Mouse (Mus musculus) thymus, postnatal 10 days (tissue): Measurements from ENCODE around the gene Gipc3.

Experiments used
- DNase-seq, 2 experiments: peaks; one replicate each; pipeline ENCODE4 v3.0.0; 2021; ENCODE audit warnings: low spot score in 2 of 2

Gene Gipc3

GRCm38 (mm10) chr10:81300352-81300907 is 42.6 kb downstream of the Gipc3 start:
- DNase-seq, result no peak

DNA sequence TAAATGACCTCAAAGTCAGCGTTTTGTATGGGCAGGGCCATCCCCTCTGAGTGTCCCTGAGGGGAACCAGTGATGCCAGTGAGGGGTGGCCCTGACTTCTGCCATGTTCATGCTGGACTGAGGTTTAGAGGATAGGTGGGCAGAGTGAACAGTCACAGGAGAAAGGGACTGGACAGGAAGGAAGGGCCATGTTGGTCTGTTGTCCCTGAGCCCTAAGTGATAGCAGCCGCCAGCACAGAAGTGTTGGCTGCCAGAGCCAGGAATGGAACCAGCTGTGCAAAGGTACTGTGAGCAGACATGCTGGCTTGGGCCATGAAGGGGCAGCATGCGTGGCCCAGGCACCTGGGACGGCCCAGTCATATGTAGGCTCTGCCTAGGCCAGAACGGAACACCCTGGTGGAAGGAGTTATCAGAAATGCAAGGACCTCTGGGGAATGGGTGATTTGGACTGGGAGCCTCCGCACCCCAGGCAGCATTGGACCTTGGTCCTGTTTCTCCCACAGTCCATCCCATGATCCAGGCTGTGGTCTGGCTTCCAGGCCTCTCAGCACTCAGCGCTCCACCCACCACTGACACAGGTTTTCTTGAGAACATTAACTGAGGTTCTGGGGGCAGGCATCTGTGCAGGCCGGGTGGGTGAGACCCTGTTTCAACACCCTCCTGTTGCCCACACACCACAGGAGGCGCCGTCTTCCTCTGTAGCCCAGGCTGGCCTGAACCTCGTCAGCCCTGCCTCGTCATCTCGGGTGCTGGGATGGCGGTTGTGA is 43.3 kb downstream of the Gipc3 start:
- DNase-seq, result no peak

- peak; percentile 51 to 58 for DNase-seq
Observed at GRCm38 (mm10) chr10:81298369-81299100, 44.5 kb downstream of the Gipc3 start.

GRCm38 (mm10) chr10:81297845-81298244 is 45.2 kb downstream of the Gipc3 start:
- DNase-seq, result peak; percentile 66 to 70

GRCm38 (mm10) chr10:81297246-81297645 is 45.8 kb downstream of the Gipc3 start:
- DNase-seq, result peak; percentile 63 to 67

DNA sequence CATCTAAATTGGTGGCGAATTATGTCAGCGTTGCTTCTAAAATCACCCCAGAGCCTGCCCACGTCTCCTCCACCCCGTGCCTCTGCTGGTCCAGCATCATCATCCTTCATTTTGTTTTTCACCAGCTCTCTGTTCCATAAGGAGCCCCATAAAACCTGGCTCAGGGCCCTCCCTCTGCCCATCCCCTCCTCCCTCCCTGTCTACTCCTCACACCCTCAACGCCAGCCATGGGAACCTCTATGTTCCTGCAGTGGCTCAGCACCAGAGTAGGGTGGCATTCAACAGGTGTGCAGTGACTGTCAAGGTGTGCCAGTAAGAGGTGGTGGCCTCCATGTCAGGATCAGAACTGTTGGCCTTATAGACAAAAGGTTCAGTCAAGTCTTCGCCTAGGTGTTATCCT is 47.9 kb downstream of the Gipc3 start:
- DNase-seq, result no peak

GRCm38 (mm10) chr10:81294442-81294841 is 48.6 kb downstream of the Gipc3 start:
- no peak for DNase-seq

GRCm38 (mm10) chr10:81293334-81294030 is 49.6 kb downstream of the Gipc3 start:
- no peak for DNase-seq

DNA sequence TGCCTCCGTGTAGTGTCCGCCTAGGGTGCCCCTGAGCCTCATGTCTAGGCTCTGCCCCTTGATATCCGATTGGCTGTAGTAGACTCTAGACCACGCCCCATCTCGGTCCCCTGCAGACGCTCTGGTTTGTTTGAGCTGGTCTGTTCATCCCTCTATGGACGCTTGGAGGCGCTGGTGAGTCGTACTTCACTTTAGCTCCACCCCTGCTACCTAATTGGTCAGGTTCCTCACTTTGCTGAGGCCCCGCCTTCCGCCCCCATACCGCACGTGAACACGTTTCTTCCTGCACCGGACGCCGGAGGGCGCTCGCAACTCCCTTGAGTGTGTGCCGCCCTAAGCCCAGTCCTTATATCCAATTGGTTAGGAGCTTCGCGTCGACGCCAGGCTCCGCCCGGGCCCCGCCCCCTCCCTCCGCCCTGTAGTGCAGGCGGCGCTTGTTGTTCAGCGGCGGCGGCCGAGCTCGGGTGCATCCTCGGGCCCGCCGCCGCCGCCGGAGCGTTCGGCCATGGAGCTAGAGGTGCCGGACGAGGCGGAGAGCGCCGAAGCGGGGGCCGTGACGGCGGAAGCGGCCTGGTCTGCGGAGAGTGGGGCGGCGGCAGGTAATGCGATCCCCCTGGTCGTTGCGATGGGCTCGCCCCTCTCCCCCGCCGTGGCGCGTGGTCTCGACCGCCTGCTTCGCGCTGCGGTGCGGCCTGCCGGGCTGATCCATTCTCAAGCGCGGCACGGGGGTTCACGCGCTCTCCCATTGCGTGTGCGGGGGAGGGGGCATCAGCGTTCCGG is 50.3 kb downstream of the Gipc3 start, which contains the start of gene Pip5k1c:
Gene Pip5k1c, plus strand, starts transcription at position 410 of the 780 bp plus-strand sequence.
- DNase-seq, result peak; percentile 99 to 100

DNA sequence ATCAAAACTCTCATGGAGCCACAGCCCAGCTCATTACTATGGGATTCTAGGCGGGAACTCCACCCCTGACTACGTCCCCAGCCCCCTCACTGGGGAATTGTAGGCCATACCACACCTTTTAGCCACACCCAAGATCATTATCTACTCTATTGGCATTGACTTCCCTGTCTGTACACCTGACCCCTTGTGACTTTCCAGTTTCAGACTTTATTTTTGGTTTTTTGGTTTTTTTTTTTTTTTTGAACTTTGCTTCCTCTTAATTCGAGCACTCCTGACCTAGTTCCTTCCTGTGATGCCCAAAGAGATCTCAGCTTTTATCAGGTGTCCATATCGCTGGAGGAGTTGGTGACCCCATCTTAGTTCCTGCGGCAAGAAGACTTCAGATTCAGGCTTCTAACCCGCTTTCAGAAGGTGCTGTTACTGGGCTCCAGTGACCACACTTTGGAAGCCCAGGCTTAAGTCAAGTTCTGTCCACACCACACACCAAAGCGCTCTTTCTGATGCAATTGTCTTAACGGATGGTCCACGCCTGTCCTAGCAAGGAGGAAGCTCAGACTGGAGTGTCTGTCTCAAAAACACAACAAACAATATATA is 51.5 kb downstream of the Gipc3 start, which contains the start of gene Tjp3:
Gene Tjp3, minus strand, starts transcription at position 71 of the 594 bp plus-strand sequence.
- DNase-seq, result no peak

GRCm38 (mm10) chr10:81290698-81291460 is 52.2 kb downstream of the Gipc3 start:
- peak; percentile 54 to 55 for DNase-seq

GRCm38 (mm10) chr10:81289811-81290210 is 53.3 kb downstream of the Gipc3 start:
- DNase-seq, result no peak

GRCm38 (mm10) chr10:81289278-81289677 is 53.8 kb downstream of the Gipc3 start:
- DNase-seq, result peak; percentile 52 to 76

DNA sequence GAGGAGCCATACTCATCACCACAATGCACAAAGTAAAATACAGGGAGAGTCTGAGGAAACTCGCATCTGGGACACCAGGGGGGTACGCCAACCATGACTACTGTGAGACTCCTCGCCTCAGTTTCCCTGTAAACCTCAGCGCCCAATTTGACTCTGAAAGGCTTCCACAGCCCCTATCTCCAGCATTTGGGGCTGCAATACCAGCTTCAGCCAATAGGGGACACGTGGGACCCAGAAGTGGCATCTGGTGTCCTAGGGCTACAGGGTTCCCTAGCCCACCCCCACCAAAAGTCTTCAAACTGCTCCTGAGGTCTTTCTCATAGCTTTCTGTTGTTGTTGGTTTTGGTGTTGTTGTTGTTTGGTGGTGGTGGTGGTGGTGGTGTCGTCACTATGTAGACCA is 54.5 kb downstream of the Gipc3 start:
- DNase-seq, result peak; percentile 52 to 70

- DNase-seq, result peak; percentile 58 to 81
Observed at GRCm38 (mm10) chr10:81287513-81288157, 55.4 kb downstream of the Gipc3 start.

- DNase-seq, result no peak
Observed at GRCm38 (mm10) chr10:81286586-81286985, 56.5 kb downstream of the Gipc3 start.

DNA sequence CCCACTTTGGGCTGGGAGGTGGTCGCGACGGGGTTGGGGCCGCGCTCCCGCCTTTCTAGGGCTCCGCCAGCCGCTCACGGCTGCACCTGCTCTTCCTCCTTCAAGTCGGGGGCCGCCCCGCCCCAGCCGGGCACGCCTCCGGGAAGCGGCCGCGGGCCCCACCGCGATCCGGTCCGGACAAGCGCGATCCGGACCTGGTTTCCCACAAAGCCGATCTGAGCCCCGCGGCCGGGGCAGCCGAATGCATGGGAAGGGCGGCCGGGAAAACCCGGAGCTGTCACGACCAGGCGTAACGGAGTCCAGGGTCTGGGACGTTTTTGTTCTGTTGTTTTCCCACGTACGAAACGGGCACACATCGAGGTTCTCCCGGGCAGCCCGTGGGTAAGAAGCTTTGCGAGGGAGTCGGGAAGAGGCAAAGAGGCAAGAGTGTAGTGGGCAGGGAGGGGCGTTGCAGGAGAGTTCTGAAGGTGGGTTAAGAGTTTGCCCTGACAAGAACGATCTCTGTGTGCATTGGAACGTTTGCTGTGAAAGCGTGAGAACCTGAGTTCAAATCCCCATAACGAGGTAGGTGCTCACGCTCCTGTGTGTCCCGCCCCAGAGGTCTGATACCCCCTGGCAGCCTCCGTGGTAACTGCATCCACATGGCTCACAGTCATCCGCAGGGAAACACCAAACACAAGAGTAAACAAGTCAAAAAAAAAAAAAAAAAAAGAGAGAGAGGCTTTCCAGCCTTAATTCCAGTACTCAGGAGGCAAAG is 57.2 kb downstream of the Gipc3 start:
- DNase-seq, result peak; percentile 91 to 96
